ENCODE assay signal across 15 mouse cellular contexts in genomic region chr12:79946777-79947176, GRCm38 (mm10).
DNase-seq lines count a peak whose midpoint lies in the region; ATAC-seq and TF ChIP-seq lines count a peak whose summit lies in the region.
"Had no signal": no experiment of that assay in that cellular context is flagged by ENCODE, and none has a peak within 500 bp of the region (broad histone marks: within the 10 kb centered on the region; RNA-seq: fewer than 3 reads in every experiment).

No protein-coding gene starts in this region.

- in situ Hi-C loops in ES-E14 (cut with MboI; ENCODE audit: low sequenced_read_pairs in 2 of 2, unreplicated experiment in 2 of 2) = no loop called here

- H3K27me3 ChIP-seq in liver, postnatal 0 days (ENCODE audit: insufficient read depth, low read length) = no peaks in the 10 kb centered on the region
- no peaks in the 10 kb centered on the region for H3K27me3 ChIP-seq in liver, embryonic 12.5 days (replicated peaks)
- H3K27me3 ChIP-seq: limb, embryonic 15.5 days had no signal

- intact Hi-C loops in gastrocnemius, adult 2 months (cut with DNase I) = no loop called here
- intact Hi-C loops in gastrocnemius, postnatal 14 days (cut with DNase I; ENCODE audit: low total_unique reads) = no loop called here

- no peak overlapping the region for H3K4me2 ChIP-seq in liver, postnatal 0 days (ENCODE audit: low read depth, low read length)
- H3K4me2 ChIP-seq in liver, embryonic 12.5 days = no peak overlapping the region
- H3K4me2 ChIP-seq: limb, embryonic 15.5 days; midbrain, embryonic 12.5 days; neural tube, embryonic 12.5 days had no signal

- peak; percentile 28; the same call in 1 of the 2 replicates for TF ChIP-seq CTCF in gastrocnemius, adult 2 months (IDR thresholded peaks at IDR 0.05)
- peak; percentile 54 for TF ChIP-seq CTCF in liver, postnatal 0 days (IDR thresholded peaks at IDR 0.05; ENCODE audit: low read depth)

- no peak overlapping the region for H3K4me3 ChIP-seq in gastrocnemius, adult 2 months
- no peak overlapping the region for H3K4me3 ChIP-seq in liver, postnatal 0 days (ENCODE audit: low read depth, low read length)
- H3K4me3 ChIP-seq in liver, embryonic 12.5 days = no peak overlapping the region
- no peak overlapping the region for H3K4me3 ChIP-seq in ES-E14 (ENCODE audit: insufficient read depth in 1 of 2, low read depth in 1 of 2, low read length in 2 of 2, poor library complexity in 1 of 2, severe bottlenecking in 1 of 2)
- H3K4me3 ChIP-seq: erythroblast, embryonic 14.5 days; limb, embryonic 15.5 days; midbrain, embryonic 12.5 days; neural tube, embryonic 12.5 days had no signal

- no peak overlapping the region for H3K9ac ChIP-seq in liver, postnatal 0 days (replicated peaks)
- H3K9ac ChIP-seq in liver, embryonic 12.5 days = no peak overlapping the region
- no peak overlapping the region for H3K9ac ChIP-seq in ES-E14 (ENCODE audit: insufficient read depth, low read depth, low read length, poor library complexity, severe bottlenecking)
- H3K9ac ChIP-seq: limb, embryonic 15.5 days; midbrain, embryonic 12.5 days; neural tube, embryonic 12.5 days had no signal

- peaks cover 18% of the 10 kb centered on the region for H3K4me1 ChIP-seq in liver, postnatal 0 days (ENCODE audit: insufficient read depth)
- peaks cover 40% of the 10 kb centered on the region for H3K4me1 ChIP-seq in liver, embryonic 12.5 days
- peaks cover 2 to 8% of the 10 kb centered on the region in 2 experiments; a peak in 2 of 4 replicates for H3K4me1 ChIP-seq in ES-E14 (ENCODE audit: control insufficient read depth in 2 of 2, insufficient read depth in 2 of 2, low read length in 2 of 2, poor library complexity in 1 of 2)

- TF ChIP-seq EP300 in liver, postnatal 0 days (IDR thresholded peaks at IDR 0.05; ENCODE audit: low read depth) = no peak

- DNase-seq in gastrocnemius, adult 2 months = peak; percentile 25
- DNase-seq in gastrocnemius, postnatal 14 days = no peak
- no peak for DNase-seq in liver, postnatal 0 days
- no peak for DNase-seq in ES-E14 (ENCODE audit: low read depth, low spot score)
- DNase-seq in ovary, postnatal 10 days (ENCODE audit: low spot score) = no peak
- DNase-seq in kidney, postnatal 4 days = no peak
- DNase-seq: kidney, adult 8-10 months; layer of hippocampus, postnatal 36 days; right cerebral cortex, postnatal 14 days had no signal

- WGBS in liver, postnatal 0 days (ENCODE audit: insufficient replicate concordance) = 87% methylated on average over 10 of the region's 10 CpGs
- 73% methylated on average over 10 of the region's 10 CpGs for whole genome bisulfite sequencing in liver, embryonic 12.5 days (ENCODE audit: insufficient replicate concordance)

- H3K36me3 ChIP-seq in liver, postnatal 0 days (replicated peaks; ENCODE audit: insufficient read depth, low read length) = no peaks in the 10 kb centered on the region
- H3K36me3 ChIP-seq in liver, embryonic 12.5 days = no peaks in the 10 kb centered on the region
- no peaks in the 10 kb centered on the region for H3K36me3 ChIP-seq in ES-E14 (ENCODE audit: control insufficient read depth, insufficient read depth, low read length, poor library complexity, severe bottlenecking)
- H3K36me3 ChIP-seq: limb, embryonic 15.5 days; midbrain, embryonic 12.5 days; neural tube, embryonic 12.5 days had no signal

- no peaks in the 10 kb centered on the region for H3K9me3 ChIP-seq in liver, postnatal 0 days (ENCODE audit: low read length)
- H3K9me3 ChIP-seq in liver, embryonic 12.5 days (replicated peaks) = no peaks in the 10 kb centered on the region
- no peaks in the 10 kb centered on the region for H3K9me3 ChIP-seq in ES-E14 (ENCODE audit: control insufficient read depth, insufficient read depth, low read depth, low read length)
- H3K9me3 ChIP-seq: limb, embryonic 15.5 days; midbrain, embryonic 12.5 days; neural tube, embryonic 12.5 days had no signal

- no peak overlapping the region for H3K27ac ChIP-seq in gastrocnemius, adult 2 months
- H3K27ac ChIP-seq in liver, postnatal 0 days (ENCODE audit: low read depth) = no peak overlapping the region
- no peak overlapping the region for H3K27ac ChIP-seq in liver, embryonic 12.5 days
- no peak overlapping the region for H3K27ac ChIP-seq in ES-E14 (ENCODE audit: insufficient read depth, low read depth, low read length, poor library complexity, severe bottlenecking)
- H3K27ac ChIP-seq: limb, embryonic 15.5 days; neural tube, embryonic 12.5 days had no signal

- ATAC-seq in liver, postnatal 0 days = no peak
- ATAC-seq in liver, embryonic 12.5 days = no peak
- peak; percentile 58 for ATAC-seq in megakaryocyte progenitor cell, adult 5-6 weeks (replicated peaks; ENCODE audit: poor library complexity)

TF ChIP-seq in ES-E14, 5 proteins besides CTCF, POLR2A, EP300 and RAD21:
- TF ChIP-seq ZC3H11A (IDR thresholded peaks at IDR 0.05; ENCODE audit: borderline replicate concordance, low read depth, low read length) (peak; percentile 40; the same call in 1 of the 2 replicates), CHD2 (IDR thresholded peaks at IDR 0.05; ENCODE audit: low read depth, low read length) (no peak)
